Mouse (Mus musculus): ENCODE results near the gene C2cd2l.
"Not testable (repeated sequence)": the region's sequence is repeated elsewhere in the genome, so short reads cannot be mapped to it uniquely, and the experiment has no call there.

C2cd2l gene

DNA sequence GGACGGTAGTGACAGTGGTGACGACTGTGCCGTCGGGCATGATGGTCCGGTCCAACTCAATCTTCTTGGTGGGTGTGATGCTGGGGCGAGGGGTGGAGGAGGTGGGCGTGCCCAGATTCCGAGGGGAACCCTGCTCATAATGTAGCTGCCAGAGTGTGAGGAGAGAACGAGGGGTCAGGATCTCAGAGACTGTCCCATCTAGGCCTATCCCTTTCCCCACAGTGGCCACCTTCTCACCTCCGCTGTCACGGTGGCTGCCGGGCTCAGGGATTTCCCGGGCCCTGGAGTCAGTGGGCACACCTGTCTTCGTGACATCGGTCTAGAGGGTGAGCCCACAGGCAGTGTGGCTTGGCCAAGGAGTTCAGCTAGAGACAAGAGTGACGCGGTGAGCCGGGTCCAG is 5.2 kb downstream of the C2cd2l start:
- no peak for DNase-seq (ENCODE audit: inconsistent age in 2 of 2, low spot score in 1 of 2)

DNA sequence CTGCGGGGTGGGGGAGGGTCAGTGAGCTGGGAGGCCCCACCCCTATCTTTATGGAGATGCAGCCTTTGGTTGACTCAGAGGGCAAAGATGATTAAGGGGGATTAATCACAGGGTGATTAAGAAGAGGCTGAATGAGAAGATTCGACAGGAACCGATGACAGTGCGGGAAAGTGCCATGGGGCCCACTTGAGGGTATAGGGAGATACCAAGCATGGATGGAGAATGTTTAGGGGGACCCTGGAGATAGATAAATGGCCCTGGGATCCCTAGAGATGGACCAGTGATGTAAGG is 5.9 kb downstream of the C2cd2l start:
- no peak for DNase-seq (ENCODE audit: inconsistent age in 2 of 2, low spot score in 1 of 2)

DNA sequence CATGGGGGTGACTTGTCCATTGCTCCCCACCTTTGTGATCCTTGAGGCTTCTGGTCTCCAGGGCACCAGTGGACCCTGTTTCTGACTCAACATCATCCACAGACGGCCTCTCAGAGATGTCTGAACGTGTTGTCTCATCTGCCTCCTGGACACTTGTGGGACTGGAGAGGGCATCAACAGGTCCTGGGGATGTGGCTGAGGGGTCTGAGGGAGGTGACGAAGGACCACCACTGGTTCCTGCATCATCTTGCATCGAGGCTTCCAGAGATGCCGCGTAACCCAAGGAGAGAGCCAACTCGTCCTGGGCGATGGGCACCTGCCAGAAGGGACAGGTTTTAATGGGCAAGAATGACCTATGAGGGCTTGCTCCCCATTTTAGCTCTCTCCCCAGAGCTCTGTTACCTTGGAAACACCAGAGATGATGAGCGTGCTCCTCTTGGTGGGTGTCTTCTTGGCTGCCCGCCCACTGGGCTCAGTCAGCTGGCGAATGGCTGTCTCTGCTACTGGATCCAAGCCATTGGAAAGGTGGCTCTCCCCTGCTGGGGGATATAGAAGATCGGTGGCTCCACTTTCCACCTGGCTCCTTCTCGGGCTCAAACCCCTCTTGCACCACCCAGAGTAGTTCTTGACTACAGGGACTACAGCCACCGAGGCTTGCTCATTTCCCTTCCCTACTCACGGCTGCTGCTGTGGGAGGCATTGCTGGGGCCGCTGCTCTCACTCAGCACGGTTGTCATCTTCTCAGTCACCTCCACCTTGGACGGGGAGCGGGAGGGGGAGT is 6.4 kb downstream of the C2cd2l start:
- no peak for DNase-seq (ENCODE audit: inconsistent age in 2 of 2, low spot score in 1 of 2)

DNA sequence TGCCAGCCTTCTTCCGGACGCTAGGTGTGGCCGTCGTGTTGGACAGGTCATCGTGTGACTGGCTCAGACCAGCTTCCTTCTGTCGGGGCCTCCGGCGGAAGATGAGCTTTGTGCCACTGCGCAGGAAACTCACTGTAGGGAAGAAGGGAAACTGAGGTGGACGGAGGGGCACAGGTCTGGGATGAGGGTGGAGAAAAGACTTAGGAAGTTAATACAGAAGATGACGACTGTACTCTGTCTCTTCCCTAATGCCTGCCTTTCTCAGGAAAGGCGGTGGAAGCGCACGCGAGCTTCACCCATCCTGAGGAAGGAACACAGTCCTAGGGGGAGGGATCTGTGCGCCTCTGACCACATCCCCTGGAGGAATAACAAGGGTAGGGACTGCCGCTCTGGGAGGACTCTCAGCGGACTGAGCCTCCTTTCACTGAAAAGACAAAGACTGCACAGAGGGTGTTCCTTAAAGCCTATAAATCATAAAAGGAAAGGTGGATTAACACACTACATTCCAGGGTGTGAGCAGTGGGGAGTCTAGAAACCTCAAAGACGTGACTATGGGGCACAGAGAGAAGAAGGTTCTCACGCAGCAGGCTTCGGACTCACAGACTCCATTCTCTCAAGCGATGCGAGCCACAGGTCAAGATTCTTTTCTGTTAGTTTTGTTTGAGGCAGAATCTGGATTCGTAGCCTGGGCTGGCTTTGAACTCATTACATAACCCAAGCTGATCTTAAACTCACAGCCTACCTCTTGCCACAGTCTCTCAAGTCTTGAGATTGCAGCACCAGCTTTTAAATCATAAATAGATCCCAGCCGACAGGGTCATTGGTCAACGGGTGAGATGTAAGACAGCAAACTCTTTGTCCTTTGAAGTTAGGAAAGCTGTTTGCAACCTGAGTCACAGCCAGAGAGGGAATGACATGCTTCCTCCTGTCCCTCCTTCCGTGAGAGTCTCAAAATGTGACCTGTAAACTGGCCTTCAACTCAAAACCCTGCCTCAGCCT is 8.7 kb downstream of the C2cd2l start:
- peak in 1 of 2 experiments; percentile 79 for DNase-seq (ENCODE audit: inconsistent age in 2 of 2, low spot score in 1 of 2)

GRCm38 (mm10) chr9:44310750-44311135 is 9.3 kb downstream of the C2cd2l start:
- DNase-seq (ENCODE audit: inconsistent age in 2 of 2, low spot score in 1 of 2) = no peak

GRCm38 (mm10) chr9:44309756-44310155 is 10.3 kb downstream of the C2cd2l start:
- DNase-seq (ENCODE audit: inconsistent age in 2 of 2, low spot score in 1 of 2) = no peak

- DNase-seq (ENCODE audit: inconsistent age in 2 of 2, low spot score in 1 of 2) = no peak
These were observed 12.8 kb downstream of the C2cd2l start for GRCm38 (mm10) chr9:44307248-44307647.

- no peak for DNase-seq (ENCODE audit: inconsistent age in 2 of 2, low spot score in 1 of 2)
These were observed 13.6 kb downstream of the C2cd2l start for GRCm38 (mm10) chr9:44306532-44306931.

GRCm38 (mm10) chr9:44305466-44306079 is 14.5 kb downstream of the C2cd2l start, which contains the start of gene Hinfp:
Gene Hinfp, minus strand, starts transcription at chr9:44305671.
- peak; percentile 99 for DNase-seq (ENCODE audit: inconsistent age in 2 of 2, low spot score in 1 of 2)

GRCm38 (mm10) chr9:44300001-44300400 is 20.1 kb downstream of the C2cd2l start:
- not testable (repeated sequence) for DNase-seq (ENCODE audit: inconsistent age in 2 of 2, low spot score in 1 of 2)

GRCm38 (mm10) chr9:44292490-44292889 is 27.6 kb downstream of the C2cd2l start:
- DNase-seq (ENCODE audit: inconsistent age in 2 of 2, low spot score in 1 of 2) = peak in 1 of 2 experiments; percentile 73

DNA sequence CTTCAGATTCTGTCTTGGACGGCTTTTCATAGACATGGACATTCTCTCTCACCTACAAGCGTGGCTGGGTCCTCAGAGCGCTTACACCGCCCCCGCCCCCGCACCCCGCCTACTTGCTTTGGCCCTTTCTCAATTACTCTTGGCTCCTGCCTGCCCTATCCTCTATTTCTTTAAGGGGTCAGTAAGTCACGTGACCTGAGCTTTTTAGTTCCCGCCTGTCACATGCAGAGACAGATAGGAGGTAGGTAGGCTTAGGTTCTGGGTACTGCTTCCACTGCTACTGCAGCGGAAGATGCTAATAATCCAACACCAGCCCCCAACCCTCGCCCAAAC is 31.2 kb downstream of the C2cd2l start:
- no peak for DNase-seq (ENCODE audit: inconsistent age in 2 of 2, low spot score in 1 of 2)

DNA sequence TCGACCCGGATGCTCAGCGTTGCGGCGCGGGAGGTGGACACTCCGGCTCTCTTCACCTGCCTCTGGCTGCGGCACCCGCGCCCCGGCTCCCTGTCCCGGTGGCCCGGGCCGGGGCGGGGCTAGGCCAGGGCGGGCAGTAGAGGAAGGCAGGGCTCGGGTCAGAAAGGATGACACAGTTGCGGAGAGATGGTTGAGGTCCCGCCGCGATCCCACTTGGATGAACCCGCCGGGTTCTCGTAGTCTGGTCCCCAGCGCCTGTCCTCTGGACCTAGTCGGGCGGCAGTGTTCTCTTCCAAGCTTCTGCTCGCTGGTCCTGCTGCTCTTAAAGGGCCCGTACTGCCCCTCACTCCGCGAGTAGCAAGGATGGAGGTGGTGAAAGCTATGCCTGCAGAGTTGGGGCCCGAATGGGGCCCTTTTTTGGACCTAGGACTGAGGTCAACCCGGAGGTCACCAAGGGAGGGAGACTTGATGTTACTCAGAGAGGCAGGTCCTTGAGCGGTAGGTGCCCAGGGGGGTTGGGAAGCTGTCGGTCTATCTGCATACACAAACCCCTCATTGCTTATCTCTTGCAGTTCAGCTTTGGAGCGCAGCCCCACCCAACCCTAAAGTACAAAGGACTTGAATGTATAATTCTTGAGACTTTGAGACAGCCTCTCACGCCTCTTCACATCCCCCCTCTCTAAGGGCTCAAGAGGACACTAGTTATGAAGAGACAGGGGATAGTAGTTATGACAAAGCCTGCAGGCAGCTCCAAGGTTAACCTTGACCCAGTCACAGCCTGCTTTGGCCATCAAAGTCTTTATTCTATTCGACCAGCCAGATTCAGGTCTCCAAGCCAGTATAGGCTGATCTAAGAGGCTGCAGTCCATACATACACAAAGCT is 31.8 kb downstream of the C2cd2l start, which contains the start of gene Abcg4:
Abcg4 (minus strand) TSS at position 540 of the 883 bp plus-strand sequence.
- peak; percentile 70 to 90 for DNase-seq (ENCODE audit: inconsistent age in 2 of 2, low spot score in 1 of 2)

DNA sequence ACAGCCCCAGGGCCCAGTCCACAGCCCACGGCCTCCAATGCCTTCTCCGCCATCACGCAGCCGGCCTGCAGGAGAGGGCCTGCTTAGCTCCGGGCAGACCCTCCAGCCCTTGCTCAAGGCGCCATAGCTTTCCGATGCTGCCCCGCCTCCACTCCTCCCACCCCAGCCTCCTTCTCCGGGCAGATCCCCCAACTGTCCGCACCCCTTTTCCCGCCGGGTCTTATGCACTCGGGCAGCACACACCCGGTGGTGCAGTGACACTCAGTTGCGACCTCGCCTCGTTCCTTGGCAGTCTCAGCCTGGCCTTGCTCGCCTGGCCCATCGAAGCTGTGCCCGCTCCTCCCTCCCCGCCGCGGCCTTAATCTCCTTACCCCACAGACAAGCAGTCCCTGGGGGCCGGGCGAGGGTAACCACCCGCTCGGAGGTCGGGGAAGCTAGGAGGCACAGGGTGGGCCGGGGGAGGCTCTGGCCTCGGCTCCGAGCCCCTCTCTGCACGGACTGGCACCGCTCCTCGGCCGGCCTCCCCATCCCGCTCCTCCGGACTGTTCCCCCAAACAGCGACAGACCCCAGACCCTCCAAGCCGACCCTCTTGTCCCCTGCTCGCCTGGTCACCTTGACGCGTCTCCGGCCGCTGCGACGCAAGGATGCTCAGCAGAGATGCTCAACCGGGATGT is 32.5 kb downstream of the C2cd2l start:
- DNase-seq (ENCODE audit: inconsistent age in 2 of 2, low spot score in 1 of 2) = peak; percentile 66 to 85

DNA sequence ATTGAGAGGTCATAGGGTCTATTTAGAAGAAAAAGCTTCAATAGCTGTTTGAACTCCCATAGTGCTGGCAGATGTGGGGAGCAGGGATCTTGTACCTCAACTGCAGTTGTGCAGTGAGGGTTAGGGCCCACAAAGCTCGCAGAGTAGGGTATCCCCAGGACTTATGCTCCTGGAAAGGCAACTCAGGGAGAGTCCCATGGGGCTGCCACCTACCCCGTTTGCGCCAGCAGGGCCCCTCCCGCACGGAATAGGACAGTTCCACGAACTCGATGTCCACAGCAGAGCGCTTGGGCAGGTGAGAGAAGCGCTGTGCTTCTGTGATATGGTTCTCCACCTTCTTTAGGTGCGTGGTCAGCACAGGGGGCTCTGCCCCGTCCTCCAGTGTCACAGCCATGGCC is 33.1 kb downstream of the C2cd2l start:
- no peak for DNase-seq (ENCODE audit: inconsistent age in 2 of 2, low spot score in 1 of 2)

DNA sequence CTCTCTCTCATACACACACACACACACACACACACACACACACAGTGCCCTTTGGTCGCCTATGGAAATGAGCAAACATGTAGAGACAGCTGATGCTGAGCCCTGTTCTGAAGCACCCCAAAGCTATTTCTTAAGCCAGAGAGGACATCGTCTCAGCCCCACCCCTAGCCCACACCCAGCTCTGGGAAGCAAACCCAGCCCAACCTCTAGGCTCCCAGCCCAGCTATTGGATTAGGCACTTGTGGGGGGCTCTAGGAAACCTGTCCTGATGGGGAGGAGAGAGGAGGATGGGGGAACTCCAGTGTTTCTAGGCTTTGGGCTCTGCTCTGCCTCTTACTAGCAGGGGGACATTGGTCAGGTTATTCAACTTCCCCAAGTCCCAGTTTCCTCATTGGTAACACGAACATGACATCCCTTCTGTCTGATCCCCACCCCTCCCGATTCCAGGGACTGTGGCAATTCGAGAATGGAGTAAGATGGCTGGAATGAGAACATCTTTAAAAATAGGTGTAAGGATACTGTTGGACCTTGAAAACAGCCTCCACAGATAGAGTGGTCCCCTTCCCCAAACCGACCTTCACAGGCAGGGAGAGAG is 33.7 kb downstream of the C2cd2l start:
- DNase-seq (ENCODE audit: inconsistent age in 2 of 2, low spot score in 1 of 2) = no peak

- DNase-seq (ENCODE audit: inconsistent age in 2 of 2, low spot score in 1 of 2) = peak; percentile 75 to 81
These were observed 36.9 kb downstream of the C2cd2l start for GRCm38 (mm10) chr9:44283183-44283582.

GRCm38 (mm10) chr9:44269973-44270372 is 50.1 kb downstream of the C2cd2l start:
- peak; percentile 59 to 73 for DNase-seq (ENCODE audit: inconsistent age in 2 of 2, low spot score in 1 of 2)

GRCm38 (mm10) chr9:44269077-44269476 is 51.0 kb downstream of the C2cd2l start:
- DNase-seq (ENCODE audit: inconsistent age in 2 of 2, low spot score in 1 of 2) = peak in 1 of 2 experiments; percentile 74

DNA sequence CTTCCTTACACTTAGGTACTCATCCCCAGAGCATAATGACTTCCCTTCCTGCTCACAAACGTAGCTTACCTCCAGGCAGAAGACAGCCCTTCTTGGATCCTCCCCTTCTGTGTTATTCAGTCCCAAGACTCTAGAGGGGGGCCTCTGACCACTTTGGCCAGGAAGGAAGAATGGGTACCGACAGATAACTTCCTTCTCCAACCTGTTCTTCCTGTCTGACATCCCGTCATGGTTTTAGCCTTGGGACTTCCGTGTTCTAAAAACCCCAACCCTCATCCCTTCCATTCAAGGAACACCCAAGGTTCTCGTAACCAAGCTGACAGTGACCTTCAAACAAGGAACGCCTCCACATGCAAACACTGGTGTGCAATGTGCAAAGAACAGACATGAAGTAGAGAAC is 51.7 kb downstream of the C2cd2l start, which contains the start of gene Nlrx1:
Nlrx1 (minus strand) TSS at position 168 of the 400 bp plus-strand sequence.
- no peak for DNase-seq (ENCODE audit: inconsistent age in 2 of 2, low spot score in 1 of 2)

All from adrenal gland, adult (tissue).